Mouse (Mus musculus) 3134 (cell line): ENCODE data around the gene Olfr49.

Experiments
- DNase-seq: peaks from one replicate; pipeline ENCODE4 v3.0.0-alpha.2; 2011; ENCODE audit warnings: low spot score; ENCODE audit not compliant: insufficient read length; ENCODE audit errors: extremely low read depth

Olfr49 gene

GRCm38 (mm10) chr14:54262622-54263021, 22.1 kb downstream of the Olfr49 start:
- DNase-seq, result no peak

GRCm38 (mm10) chr14:54261386-54261785, 23.4 kb downstream of the Olfr49 start:
- no peak for DNase-seq

- peak; percentile 24 for DNase-seq
Measured at GRCm38 (mm10) chr14:54260196-54260595, 24.5 kb downstream of the Olfr49 start.

GRCm38 (mm10) chr14:54259722-54260085, 25.0 kb downstream of the Olfr49 start:
- DNase-seq, result peak; percentile 18

GRCm38 (mm10) chr14:54259003-54259721, 25.6 kb downstream of the Olfr49 start:
- peak; percentile 94 for DNase-seq

- no peak for DNase-seq
Measured at GRCm38 (mm10) chr14:54258131-54258670, 26.5 kb downstream of the Olfr49 start.

- no peak for DNase-seq
Measured at GRCm38 (mm10) chr14:54254670-54255202, 30.0 kb downstream of the Olfr49 start.

GRCm38 (mm10) chr14:54253741-54254291, 30.9 kb downstream of the Olfr49 start, which contains the start of the genes Dad1 and Abhd4:
Dad1 (minus strand) TSS chr14:54254104.
Abhd4 (plus strand) TSS chr14:54254188.
- peak; percentile 97 for DNase-seq

GRCm38 (mm10) chr14:54250122-54250521, 34.6 kb downstream of the Olfr49 start:
- DNase-seq, result no peak

- no peak for DNase-seq
Measured at GRCm38 (mm10) chr14:54249326-54249725, 35.4 kb downstream of the Olfr49 start.

GRCm38 (mm10) chr14:54246232-54246631, 38.5 kb downstream of the Olfr49 start:
- no peak for DNase-seq

GRCm38 (mm10) chr14:54244183-54244582, 40.6 kb downstream of the Olfr49 start:
- no peak for DNase-seq

- no peak for DNase-seq
Measured at GRCm38 (mm10) chr14:54240542-54240941, 44.2 kb downstream of the Olfr49 start.

GRCm38 (mm10) chr14:54239002-54239736, 45.6 kb downstream of the Olfr49 start:
- DNase-seq, result peak; percentile 30

GRCm38 (mm10) chr14:54236881-54237280, 47.9 kb downstream of the Olfr49 start:
- no peak for DNase-seq

- no peak for DNase-seq
Measured at GRCm38 (mm10) chr14:54235825-54236540, 48.8 kb downstream of the Olfr49 start.

- no peak for DNase-seq
Measured at GRCm38 (mm10) chr14:54234231-54235040, 50.3 kb downstream of the Olfr49 start.

GRCm38 (mm10) chr14:54233559-54234143, 51.1 kb downstream of the Olfr49 start:
- DNase-seq, result no peak

- no peak for DNase-seq
Measured at GRCm38 (mm10) chr14:54232811-54233558, 51.8 kb downstream of the Olfr49 start.
